Mouse (Mus musculus) MN1 (cell line): ENCODE data around the gene Fam149b.

Source experiments
- DNase-seq: peaks from one replicate; pipeline ENCODE4 v3.0.0-alpha.2; 2016; ENCODE audit warnings: low spot score

Gene Fam149b

DNA sequence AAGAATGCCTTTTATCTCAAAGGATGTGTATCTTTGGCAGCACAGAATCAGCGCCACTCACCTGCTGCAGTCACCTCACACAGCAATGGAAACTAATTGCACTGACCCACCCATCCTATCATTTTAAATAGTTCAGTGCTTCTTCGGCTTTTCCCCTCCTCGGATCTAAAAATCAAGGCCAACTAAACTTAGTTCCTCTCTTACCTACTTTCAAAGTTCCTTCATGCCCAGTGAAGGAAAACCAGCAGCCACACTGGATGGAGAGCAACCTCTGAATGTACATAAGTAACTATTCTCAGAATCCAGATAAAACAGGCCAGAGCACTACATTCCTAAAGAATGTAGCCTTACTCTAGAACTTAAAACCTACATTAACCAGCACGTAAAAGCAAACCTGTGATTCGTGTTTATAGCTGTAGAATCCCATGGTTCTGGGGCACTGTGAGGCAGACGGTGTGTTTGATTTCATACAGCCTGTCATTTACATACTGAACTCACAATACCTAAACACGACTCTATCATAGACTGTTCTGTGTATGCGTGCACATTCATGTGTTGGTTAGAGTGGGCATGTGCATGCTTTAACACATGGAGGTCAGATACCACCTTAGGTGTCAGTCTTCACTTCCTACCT, 41.6 kb downstream of the Fam149b start:
- DNase-seq, result no peak

DNA sequence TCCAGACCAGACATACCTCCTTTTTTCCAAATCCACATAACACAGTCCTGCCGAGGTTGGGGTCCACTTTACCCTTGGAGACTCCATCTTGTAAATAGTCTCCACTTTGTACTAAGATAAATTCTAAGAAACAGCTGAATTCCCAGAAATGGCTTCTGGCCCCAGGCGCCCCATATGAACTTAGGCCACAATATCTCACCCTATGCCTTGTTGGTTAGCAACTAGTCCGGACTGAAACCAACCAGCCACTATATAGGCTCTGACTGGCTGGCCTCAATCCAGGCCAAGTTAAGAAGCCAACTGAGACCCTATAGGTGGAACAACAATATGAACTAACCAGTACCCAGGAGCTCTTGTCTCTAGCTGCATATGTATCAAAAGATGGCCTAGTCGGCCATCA, 44.4 kb downstream of the Fam149b start:
- no peak for DNase-seq

DNA sequence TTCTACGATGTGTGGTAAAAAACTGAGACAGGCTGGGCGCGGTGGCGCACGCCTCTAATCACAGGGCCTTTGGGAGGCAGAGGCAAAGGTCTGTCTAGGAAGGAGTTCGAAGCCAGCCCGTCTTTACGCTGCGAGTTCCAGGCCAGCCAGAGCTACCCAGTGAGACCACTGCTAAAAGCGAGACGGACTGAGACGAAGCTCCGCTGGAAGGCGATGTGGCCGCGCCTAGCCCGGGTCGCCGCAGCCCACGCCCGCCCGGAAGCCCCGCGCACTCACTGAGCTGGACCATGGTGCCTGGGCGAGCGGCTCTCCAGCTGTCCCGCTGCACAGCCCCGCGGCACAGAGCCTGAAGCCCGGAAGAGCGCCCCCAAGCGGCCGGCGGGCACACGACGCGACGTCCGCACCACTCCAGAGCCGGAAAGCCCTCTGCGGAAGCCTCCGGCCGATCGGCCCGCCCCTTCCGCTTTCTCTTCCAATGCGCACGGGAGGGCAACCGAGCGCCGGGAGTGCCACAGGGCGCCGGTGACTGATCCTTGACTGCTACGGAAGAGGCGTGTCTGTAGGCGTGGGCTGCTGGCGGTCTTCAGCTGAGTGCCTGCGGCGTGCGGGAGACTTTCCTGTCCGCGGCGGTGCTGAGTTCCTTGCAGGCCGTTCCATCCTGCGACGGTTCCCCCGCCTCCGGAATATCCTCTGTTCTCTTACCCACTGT, 45.4 kb downstream of the Fam149b start, which contains the start of gene Mrps16:
Mrps16 (minus strand) TSS at position 430 of the 709 bp plus-strand sequence.
- peak; percentile 95 for DNase-seq

GRCm38 (mm10) chr14:20397220-20397619, 49.3 kb downstream of the Fam149b start:
- DNase-seq, result no peak

- DNase-seq, result peak; percentile 22
These were observed 50.9 kb downstream of the Fam149b start for GRCm38 (mm10) chr14:20398864-20399263.

GRCm38 (mm10) chr14:20400071-20400470, 52.1 kb downstream of the Fam149b start:
- DNase-seq, result no peak

GRCm38 (mm10) chr14:20422257-20422656, 74.3 kb downstream of the Fam149b start:
- no peak for DNase-seq

DNA sequence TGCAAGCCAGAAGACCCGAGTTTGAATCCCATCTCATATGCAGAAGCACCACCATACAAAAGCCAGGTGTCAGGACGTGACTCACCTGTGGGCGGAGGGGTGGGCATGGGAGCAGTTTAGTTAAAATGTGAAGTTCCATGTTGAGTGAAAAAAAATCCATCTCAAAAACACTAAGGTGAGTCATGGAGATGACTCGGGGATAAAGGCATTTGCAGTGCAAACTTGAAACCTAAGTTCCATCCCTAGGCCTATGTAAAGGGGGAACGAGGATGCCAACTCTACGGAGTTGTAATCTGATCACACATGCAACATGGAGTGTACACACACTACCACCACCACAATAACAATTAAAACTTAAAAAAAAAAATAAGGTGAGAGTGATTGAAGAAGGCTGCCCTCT, 75.1 kb downstream of the Fam149b start:
- DNase-seq, result no peak

GRCm38 (mm10) chr14:20428593-20428992, 80.6 kb downstream of the Fam149b start:
- no peak for DNase-seq

- DNase-seq, result no peak
These were observed 81.9 kb downstream of the Fam149b start for GRCm38 (mm10) chr14:20429833-20430232.

- no peak for DNase-seq
These were observed 83.8 kb downstream of the Fam149b start for GRCm38 (mm10) chr14:20431726-20432125.

- DNase-seq, result no peak
These were observed 84.5 kb downstream of the Fam149b start for GRCm38 (mm10) chr14:20432420-20432819.
